Mouse (Mus musculus) lung, adult 18-20 months (tissue): ENCODE data around the gene Caprin1.

Source experiments
- DNase-seq, 2 experiments: peaks; one replicate each; pipeline ENCODE4 v3.0.0; 2022; ENCODE audit warnings: mixed read lengths in 2 of 2

The Caprin1 gene

DNA sequence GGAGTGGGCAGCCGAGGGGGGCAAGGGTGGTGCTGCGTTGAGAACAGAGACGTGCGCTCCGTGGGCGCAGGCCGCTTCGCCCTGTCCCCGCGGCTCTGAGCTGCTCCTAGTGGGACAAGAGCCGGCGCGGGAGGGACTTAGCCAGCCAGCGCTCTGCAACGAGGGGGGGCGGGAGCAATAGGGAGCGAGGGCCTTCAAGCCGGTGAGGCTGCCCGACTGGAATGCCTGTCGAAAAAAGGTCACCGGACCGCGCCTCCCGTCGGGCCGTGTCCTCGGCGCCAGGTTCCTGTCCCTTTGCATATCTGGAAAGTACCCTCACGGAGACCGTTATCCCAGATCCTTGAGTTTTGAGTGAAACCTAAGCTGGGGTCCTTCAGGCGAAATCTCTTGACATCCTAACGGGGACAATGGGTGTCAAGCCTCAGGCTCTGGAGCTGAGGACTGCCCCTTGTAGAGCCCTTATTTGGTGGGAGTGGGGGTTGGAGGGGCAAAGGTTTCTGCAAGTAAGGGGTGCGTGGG is at the start of gene Caprin1:
Caprin1 (minus strand) TSS at position 159 of the 519 bp plus-strand sequence.
- peak; percentile 92 to 94 for DNase-seq

DNA sequence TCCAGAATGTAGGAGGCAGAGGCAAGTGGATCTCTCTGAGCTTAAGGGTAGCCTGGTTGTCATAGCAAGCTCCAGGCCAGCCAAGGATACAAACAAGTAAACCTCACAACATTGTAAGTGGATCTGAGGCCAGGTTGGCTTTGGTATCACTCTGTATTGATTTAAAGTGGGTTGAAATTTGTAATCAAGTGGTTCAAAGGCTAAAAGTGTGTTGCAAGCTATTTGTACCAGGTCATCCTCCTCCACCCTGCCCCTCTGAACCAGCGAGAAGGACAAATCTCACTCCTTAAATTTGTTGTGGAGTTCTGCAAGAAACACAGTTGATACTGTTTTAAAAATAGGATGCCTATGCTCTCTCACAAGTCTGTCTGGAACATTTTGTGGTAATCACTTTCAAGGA is 49.4 kb upstream of the Caprin1 start:
- DNase-seq, result no peak

DNA sequence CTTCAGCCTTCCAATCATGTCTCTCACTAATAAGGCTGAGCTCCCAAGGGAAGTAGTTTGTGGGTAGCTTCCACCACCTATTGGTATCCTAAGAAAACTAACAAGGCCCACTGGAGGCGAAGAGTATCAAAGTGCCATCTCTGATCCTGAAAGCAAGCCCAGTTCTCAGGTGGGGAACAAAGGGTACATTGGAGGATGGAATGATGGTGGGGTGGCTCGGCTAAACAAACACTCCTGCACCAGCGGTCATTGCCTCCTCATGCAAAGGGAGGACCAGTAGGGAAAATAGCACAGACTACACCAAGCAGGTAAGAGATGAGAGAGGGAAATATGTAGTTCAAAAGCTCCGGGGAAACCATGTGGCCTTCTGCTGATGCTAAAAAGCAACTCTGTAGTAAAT is 48.8 kb upstream of the Caprin1 start:
- no peak for DNase-seq

DNA sequence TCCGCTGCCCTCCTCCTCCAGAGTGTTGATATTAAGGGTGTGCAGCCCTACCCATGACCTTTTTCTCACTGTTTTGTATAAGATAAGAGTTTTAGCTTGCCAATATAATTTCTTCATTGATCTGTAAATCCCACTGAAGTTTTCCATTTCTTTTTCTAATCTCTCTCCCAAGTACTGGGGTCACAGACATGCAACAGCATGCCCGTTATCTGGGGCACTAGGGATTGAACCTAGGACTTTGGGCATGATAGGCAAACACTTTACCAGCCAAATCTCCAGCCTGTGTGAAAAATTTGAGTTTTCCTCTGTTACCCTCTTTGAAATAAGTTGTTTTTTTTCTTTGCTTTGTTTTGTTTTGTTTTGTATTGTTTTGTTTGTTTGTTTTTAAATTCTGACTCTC is 46.6 kb upstream of the Caprin1 start:
- DNase-seq, result no peak

DNA sequence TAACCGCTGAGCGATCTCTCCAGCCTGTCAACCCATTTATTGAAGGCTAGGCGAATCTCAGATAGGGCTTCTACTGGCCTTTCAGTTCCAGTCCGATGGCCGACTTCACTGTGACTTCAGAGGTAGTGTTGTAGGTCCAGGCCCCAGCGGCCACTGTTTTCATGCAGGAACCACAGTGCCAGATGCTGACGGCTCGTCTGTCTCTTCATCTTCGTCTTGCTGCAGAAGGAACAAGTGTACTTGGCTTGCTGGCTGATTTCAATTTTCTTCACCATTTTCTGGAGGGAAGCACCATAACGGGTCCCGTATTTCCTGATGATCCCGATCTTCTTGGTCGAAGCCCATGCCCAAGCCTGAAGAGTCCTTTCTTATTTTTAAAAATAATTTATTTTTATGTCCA is 45.9 kb upstream of the Caprin1 start:
- DNase-seq, result no peak

DNA sequence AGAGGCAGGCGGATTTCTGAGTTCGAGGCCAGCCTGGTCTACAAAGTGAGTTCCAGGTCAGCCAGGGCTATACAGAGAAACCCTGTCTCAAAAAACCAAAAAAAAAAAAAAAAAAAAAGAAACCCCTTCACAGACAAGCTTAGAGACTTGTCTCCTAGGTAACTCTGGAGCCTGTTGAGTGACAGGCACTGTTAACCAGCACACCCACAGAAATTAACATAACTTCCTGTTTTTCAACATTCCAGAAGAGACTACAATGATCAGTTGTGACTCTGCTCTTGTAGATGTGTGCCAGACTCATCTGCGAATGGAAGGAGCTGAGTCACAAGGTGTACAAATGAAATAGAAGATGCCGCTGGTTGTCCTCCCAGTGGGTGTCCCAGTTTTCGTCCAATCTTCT is 44.9 kb upstream of the Caprin1 start:
- no peak for DNase-seq

DNA sequence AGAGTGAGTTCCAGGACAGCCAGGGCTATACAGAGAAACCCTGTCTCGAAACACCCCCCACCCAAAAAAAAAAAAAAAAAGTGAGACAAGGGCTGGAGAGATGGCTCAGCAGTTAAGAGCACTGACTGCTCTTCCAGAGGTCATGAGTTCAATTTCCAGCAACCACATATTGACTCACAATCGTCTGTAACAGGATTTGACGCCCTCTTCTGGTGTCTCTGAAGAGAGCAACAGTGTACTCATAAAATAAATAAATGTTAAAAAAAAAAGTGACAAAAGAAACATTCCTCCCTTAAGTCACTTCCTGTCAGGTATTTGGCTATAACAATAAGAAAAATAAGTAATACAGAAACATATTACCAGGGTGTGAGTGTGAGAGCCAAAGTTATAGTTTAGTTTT is 41.0 kb upstream of the Caprin1 start:
- DNase-seq, result no peak

DNA sequence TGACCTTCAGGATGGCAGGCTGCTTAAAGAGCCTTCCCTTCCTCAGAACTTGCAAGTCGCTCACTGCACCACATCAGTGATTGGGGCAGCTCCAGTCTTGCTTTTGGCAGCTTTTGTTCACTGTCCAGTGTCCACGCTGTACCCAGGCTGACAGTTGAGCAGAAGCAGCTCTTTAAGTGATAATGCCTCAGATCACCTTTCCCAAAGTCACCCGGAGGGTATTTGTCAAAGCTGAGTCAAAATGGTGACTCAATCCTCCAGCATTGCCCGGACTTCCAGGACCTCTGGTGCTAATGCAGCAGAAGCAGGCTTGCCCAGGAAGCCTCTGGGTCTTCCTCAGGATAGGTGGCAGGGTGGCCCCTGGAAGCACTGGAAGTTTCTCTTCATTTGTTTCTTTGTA is 39.7 kb upstream of the Caprin1 start:
- no peak for DNase-seq

DNA sequence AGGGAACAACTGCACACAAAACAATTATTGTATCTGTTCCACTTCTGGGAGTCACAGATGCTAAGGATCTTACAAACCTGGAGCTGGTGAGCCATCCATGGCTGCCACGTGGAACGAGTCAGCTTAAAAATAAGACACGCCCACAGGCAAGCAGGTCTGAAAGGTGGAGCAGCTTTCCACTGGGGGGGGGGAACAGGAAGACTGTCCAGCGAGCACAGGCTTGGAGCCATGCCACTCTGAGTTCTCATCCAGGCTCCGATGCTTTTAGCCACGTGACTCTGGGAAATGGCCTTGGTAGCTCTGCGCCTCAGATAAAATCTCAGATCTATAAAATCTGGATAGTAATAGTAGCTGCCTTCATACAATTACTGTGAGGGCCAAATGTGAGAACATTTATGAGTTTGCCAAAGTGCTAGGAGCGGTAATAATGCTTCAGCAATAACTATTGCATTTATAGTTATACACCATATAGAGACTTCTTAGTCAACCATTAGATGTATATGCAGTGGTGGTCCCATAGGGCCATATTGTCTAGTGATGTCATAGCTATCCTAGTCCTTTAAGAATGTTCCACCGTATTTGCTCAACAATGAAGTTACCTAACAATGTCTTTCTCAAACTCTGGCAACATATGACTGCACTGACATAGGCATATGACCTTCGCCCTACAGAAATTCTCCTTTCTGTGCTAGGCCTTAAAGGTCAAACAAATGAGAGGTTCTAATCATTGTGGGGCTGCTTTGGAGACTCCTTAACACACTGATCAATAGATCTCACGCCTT is 38.4 kb upstream of the Caprin1 start:
- no peak for DNase-seq

DNA sequence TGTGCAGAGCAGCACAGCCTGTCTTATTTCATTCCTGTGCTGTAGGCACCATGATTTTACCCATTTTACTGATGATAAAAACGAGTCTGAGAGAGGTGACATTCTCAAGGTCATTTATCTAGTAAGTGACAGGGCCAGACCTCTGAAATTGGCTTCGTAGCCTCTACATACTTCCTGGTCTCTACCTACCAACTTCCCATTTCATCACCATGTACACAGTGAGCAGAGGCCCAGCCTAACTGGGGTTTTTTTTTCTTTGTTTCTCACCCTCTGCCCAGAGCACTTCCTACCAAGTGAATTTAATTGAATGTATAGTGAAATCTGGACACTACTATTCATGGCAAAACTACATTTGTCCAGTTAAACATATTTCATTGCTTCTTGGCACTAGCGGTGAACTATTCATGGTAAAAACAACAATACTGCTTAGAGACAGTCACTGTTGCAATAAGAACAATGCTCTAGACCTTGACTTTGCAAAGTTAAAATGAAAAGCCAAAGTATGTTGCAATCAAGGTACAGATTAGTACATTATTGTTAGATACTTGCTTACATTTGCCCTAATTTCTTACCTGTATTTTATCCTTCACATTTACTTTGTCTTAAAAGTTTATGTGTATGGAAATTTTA is 36.5 kb upstream of the Caprin1 start:
- no peak for DNase-seq

DNA sequence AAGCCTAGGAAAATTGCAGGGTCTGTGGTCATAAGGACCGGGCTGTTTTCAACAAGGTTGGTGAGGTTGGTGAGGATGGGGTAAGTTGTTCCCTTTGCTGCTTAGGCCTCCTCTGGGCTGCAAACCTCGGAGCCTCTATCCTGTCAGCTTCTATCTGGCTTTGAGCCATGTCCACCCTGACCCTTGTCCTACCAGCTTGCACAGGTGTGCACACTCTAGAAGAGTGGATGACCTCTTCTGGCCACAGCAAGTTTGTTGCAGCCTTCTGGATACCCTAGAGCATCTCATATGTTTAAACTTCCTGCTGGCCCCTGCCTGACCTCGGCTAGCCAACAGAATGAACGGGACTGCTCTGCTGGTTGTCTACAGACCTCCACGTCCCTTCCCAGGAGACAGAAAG is 35.5 kb upstream of the Caprin1 start:
- DNase-seq, result no peak

DNA sequence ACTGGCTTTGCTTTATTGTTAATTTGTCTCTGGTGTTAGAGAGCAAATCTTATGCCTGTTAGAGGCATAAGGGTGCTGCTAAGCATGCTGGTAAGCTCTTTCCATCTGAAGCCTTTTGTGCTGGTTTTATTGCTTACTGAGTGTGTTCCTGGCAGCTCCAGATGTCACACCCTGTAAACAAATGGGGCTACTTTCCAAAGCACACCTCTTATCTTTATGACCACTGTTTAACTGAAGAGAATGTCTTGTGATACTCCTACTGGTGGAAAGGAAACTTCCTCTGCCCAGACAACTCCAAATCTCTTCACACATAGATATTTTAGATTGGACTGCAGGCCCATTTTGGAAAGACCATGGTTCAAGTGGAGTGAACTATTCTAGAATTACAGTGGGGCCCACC is 31.5 kb upstream of the Caprin1 start:
- DNase-seq, result no peak

DNA sequence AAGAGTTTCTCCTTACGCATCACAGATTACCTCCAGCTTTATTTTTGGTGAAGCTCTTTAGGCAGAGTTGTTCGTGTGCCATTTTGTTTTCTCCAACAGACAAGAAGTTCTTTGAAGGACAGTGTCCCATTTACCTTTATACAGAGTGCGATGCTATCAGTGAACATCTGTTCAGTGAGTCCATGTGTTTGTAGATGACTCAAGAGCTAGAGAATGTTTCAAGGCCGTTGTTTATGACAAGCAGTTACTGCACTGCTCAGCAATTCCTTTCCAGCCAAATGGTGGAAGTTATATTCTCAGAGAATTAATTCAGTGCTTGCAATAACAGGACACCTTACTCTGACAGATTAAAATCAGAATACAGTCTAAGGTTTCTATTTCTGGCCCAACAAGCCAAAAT is 27.5 kb upstream of the Caprin1 start:
- DNase-seq, result no peak

DNA sequence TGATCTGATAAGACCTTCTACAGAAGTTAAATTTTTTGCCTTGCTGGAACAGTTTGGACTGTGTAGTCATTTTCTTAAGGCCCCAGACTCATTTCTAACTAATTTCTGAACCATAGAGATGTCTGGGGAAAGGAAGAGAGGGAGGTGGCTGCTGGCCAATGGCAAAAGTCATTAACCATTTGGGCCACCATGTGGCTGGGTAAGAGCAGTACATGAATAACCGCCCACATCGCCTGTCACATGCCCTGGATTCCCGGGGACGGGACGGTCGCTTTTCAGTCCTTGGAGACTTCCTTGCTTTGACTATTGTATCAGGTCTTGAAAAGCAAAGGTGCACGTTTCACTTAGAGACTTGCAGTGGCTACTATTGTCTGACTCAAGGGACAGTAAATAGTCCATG is 25.1 kb upstream of the Caprin1 start:
- DNase-seq, result no peak

DNA sequence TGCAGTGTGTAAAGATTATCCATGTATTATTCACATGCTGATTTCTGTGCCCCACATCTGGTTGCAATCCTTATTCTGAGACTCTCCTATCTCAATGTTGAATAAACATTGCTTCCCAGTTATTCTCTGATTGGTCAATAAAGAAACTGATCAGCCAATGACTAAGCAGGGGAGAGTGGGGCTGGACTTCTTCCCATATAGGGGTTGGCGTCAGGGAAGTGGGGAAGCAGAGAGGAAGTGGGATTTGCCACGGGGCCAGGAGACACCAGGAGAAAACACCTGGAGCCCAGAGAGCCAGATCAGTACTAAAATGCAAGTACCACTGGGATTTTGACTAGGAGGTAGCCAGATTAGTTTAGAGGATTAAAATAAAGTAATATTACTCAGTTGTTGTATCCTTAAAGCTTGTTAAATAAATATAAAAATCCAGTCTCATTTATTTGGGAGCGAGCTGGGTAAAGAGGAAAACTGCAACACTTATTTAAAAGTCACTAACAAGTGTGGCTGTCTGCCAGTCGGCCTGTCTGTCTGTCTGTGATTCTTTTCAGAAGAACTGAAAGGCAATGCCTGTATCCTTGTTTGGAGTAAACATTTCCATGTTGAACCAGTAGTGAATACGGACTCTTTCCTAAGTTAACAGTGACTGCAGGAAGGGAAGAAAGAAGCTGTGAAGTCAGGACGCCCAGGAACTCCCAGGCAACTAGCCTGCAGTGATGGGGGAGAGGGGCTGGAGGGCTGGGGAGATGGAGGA is 19.9 kb upstream of the Caprin1 start:
- DNase-seq, result peak; percentile 24 to 38

DNA sequence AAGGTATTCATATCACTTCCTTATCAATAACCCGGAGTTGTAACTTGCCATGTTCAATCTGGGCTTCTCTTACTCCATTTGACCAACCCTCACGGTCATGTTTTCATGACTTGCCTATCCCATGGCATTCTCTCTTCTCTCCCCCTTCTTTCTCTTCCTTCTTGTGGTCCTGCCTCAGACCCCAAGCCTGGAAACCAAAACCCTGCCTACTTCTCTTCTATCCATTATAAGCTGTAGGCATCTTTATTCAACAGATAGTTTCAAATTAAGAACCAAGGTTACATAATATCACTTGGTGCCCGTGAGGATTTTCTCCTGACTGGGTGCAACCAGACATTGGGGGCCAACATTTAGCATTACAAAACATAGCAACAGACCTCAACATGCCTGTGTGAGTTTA is 18.5 kb upstream of the Caprin1 start:
- no peak for DNase-seq

DNA sequence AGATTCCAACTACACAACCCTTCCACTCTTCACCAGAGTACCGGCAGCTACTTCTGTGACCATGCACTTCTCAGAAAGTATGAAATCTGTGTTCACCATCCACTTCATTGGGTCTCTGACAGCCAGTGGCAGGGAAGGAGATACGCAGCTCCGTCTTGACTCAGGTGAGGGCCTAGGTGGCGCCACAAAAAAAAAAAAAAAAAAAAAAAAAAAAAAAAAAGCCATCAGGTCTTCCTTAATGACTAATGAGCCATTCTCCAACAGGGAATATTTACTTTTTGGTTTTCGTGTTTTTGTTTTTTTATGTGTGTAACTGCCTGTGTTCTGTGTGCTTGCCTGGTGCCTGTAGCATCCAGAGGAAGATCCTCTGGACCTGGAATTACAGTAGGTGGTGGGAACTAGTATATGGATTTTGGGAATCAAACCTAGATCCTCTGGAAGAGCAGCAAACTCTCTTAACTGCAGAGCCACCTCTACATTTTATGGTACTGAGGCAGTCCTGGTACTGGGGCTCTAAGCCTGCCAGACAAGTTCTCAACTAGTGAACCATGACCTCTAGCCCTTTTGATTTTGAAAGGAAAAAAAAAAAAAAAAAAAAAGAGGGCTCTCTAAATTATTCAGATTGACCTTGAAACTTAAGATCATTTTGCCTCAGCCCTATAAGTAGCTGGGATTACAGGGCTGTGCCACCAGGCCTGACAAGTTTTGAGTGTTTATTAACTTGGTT is 14.2 kb upstream of the Caprin1 start:
- DNase-seq, result no peak

DNA sequence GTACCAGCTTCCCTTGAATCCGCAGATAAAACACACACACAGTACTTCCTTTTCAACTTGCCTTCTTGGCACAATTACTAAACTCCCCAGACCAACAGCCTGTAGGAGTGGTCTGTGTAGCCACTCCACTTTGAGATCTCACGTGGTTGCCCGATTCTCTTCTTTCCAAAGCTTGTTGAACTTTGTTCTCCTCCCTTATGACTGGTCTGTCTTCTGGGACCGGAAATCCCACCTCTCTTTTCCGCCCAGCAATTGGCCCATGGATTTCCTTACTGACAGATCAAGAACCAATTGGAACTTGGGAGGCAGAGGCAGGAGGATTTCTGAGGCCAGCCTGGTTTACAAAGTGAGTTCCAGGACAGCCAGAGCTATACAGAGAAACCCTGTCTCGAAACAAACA is 13.0 kb upstream of the Caprin1 start:
- DNase-seq, result no peak

DNA sequence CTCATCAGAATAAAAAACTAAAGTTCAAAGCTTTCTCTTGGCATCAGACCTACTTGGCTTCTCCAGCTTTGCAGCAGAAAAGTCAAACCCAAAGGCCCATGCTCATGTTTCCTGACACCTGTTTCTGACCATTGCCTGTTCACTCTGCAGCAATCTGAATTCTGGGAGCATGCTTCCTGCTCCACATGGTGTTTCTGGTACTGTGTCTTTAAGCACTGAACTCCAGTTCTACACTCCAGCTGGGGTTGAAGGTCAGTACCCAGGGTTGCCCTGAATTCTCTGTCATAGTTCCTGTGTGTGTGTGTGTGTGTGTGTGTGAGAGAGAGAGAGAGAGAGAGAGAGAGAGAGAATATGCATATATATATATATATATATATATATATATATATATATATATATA is 11.0 kb upstream of the Caprin1 start:
- DNase-seq, result no peak

DNA sequence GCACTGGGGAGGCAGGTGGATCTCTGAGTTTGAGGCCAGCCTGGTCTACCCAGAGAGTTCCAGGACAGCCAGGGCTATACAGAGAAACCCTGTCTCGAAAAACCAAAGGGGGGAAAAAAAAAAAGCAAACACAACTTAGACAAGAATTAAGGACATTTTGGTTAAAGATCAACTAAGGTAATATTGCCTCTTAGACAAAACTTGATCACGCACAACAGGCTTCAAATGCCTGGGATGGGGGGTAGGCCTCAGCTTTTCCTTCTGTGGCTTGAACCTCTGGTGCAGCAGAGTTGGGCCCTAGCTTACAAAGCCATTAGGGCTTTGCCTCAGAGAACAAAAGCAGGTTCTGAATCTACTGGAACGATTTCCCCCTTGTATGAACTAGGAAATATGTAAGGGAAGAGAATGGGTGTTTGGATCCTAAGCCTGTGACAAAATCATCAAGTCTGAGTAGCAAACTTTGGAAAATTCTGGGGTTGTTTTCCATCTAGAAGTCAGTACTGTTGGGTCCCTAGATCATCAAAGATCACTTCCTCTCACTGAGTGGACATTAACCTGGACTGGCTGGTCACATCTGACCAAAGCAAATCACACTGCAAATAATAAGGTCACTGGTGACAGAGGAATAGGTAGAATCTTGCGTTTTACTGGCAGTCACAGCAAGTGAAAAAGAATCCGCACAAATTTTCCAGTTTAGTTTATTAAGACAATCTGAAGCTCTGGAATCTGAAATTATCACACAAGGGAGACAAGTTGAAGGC is 6.5 kb upstream of the Caprin1 start:
- DNase-seq, result no peak

DNA sequence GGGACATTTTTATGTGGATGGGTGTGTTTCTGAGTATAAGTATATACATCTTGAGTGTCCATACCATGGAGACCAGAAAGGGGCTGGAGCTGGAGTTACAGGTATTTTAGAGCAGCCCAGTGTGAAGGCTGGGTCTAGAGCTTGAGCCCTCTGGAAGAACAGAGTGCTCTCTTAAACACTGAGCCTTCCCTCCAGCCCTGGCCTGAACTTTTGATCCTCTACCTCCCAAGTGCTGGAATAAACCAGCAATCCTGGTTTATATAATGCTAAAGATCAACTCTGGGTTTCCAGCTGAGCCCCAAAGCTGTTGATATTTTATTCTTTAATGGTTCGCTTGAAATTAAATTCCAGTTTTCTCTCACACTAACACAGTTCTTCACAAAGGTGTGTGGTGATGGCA is 5.0 kb upstream of the Caprin1 start:
- DNase-seq, result no peak

DNA sequence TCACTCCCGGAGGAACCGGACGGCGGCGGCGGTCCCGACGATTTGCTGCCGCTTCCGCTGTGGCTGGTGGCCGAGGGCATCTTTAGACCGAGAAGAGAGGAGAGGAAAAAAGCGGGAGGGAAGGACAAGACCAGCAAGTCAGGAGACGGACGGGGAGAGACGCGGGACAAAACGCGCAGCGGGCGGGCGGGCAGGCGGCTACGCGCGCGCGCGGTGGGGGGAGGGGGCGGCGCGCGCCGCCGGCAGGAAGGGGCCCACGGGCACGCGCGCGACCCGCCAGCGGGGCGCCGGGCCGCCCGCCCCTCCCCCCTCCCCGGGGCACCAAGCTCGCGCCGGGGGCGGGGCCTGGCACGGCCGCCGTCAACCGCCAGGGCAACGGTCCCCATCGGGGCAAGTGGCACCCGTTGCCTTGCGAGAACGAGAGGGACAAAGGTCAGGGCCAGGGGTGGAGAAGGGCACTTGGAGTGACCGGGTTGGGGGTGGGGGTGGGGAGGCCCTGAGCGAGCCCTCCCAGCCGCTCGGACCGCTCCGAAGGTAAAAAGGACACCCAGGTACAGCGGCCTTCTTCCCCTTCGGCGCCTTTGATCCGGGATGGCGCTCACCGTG is 485 bp downstream of the Caprin1 start:
- DNase-seq, result peak; percentile 76 to 82
